Mouse (Mus musculus) bone marrow, adult 2 months (tissue): Measurements from ENCODE around the gene Ppid. TPM values are rescaled to one million over a fixed set of nuclear protein-coding genes. Genes with fewer than 3 reads are reported as not detected.

ENCODE experiments used
- H3K27ac ChIP-seq: fragments of 200-500 bp; 2 replicates; pipeline ENCODE4 v1.5.1; 2012; ENCODE audit warnings: low read depth, mild to moderate bottlenecking, control low read depth, inconsistent platforms, low read length; ENCODE audit not compliant: control insufficient read depth, poor library complexity, insufficient read depth
- H3K4me1 ChIP-seq: fragments of 200-500 bp; 2 replicates; pipeline ENCODE4 v1.6.1; 2011; ENCODE audit warnings: low read length; ENCODE audit not compliant: control insufficient read depth, insufficient read depth
- H3K4me3 ChIP-seq: fragments of 200-500 bp; replicated peaks from 2 replicates; pipeline ENCODE3; 2011; ENCODE audit warnings: mild to moderate bottlenecking, low read depth, low read length, control low read depth; ENCODE audit not compliant: control insufficient read depth
- CTCF ChIP-seq: fragments of 200-500 bp; IDR thresholded peaks from 2 replicates; pipeline ENCODE4 v1.5.1; 2011; ENCODE audit warnings: low read length, control low read depth; ENCODE audit not compliant: control insufficient read depth, insufficient read depth
- POLR2A ChIP-seq: fragments of 200-500 bp; IDR thresholded peaks from 2 replicates; pipeline ENCODE4 v1.6.1; 2011; ENCODE audit warnings: low read depth, mild to moderate bottlenecking, control low read depth, low read length, borderline replicate concordance; ENCODE audit not compliant: control insufficient read depth
- WGBS: fragments of 180-500 bp; shearing (Covaris S2); methylation state at CpG from one replicate; pipeline ENCODE4 v1.1.7; 2018; 5-methylcytosine and 5-hydroxymethylcytosine counted together
- polyA plus RNA-seq: library from polyadenylated mRNA; stranded (reverse); fragments of >200 nt; gene quantifications from 2 replicates; pipeline ENCODE4 v1.2.4, GENCODE M21; 2011; ENCODE audit warnings: low replicate concordance; ENCODE audit not compliant: missing spikeins, insufficient read depth, insufficient read length

The Ppid gene
- polyA plus RNA-seq, 1 experiment, result 65.4 TPM

DNA sequence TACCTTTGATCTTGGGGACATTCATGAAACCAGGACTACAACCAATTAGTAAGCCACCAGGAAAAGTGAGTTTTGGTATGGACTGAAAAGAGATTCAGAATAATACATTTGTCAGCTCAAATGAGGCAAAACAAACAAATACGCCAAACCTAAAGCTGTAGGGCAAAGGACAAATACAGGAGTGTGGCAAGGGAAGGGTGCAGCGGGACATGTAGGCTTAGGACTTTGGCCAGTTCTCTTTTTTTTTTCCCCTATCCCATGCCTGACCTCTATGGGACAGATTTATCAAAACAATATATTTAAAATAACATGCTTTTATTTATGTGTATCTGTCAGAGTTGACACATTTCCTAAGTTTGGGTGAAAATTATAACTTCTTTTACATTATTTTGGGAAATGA, 18.7 kb downstream of the Ppid start:
- no peak for TF ChIP-seq POLR2A
- no peak for TF ChIP-seq CTCF
- H3K27ac ChIP-seq, result no peak overlapping the region
- 94% methylated on average over 2 of the region's 2 CpGs for WGBS
- H3K4me1 ChIP-seq, result no peaks in the 10 kb centered on the region
- H3K4me3 ChIP-seq, result no peak overlapping the region

DNA sequence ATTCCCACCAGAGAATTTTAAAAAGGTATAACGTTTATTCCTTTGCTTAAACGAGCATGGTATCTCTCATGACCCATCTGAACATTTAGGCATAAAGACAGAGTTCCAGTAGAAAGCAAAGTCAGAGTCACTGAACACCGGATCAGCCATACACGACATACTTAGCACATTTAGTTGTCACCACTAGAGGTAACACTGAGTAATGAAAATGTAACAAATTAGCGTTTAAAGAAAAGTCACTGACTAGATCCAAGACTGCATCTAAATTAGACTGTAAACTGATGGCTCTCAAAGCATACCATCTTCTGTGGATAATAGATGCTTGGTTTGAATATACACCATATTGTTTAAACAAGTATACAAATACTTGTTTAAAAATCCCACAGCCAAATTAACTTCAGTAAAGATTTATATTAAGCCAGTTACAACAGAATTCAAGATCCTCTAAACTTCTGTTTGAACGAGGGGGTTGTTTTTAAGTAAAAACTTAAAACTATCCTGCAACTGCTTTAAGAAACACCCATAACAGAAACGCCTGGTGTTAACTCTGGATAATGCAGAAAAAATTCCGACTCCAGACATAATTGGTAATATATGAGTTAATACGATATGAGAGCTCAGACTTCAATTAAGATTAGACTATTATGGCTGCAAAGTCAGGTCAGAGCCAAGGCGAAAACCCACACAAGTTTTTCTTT, 36.5 kb downstream of the Ppid start:
- no peak overlapping the region for H3K27ac ChIP-seq
- no peaks in the 10 kb centered on the region for H3K4me1 ChIP-seq
- WGBS, result 5% methylated on average over 10 of the region's 10 CpGs
- H3K4me3 ChIP-seq, result peak overlapping the region; percentile 75
- TF ChIP-seq POLR2A (no peak), CTCF (no peak)

DNA sequence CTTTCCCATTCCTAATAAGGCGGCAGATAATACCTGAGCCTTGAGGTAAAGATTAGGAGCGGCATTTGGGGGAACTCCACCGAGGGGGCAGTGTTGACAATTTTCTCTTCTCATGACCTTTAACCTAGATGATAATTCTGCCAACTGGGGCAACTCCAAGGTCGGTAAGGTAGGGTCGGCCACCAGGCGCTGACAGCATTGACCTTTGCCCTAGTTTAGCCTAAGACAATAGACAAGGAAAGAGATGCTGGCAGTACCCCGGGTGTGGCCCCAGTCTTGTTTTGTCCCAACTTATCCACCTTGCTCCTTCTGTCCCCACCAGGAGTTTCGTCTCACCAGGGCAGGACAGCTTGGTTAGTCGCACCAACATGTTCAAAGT, 37.0 kb downstream of the Ppid start:
- H3K27ac ChIP-seq, result peak overlapping the region; percentile 53
- TF ChIP-seq CTCF (no peak), POLR2A (no peak)
- H3K4me1 ChIP-seq, result no peaks in the 10 kb centered on the region
- peak overlapping the region; percentile 75 for H3K4me3 ChIP-seq
- under 1% methylated on average over 9 of the region's 9 CpGs for WGBS

DNA sequence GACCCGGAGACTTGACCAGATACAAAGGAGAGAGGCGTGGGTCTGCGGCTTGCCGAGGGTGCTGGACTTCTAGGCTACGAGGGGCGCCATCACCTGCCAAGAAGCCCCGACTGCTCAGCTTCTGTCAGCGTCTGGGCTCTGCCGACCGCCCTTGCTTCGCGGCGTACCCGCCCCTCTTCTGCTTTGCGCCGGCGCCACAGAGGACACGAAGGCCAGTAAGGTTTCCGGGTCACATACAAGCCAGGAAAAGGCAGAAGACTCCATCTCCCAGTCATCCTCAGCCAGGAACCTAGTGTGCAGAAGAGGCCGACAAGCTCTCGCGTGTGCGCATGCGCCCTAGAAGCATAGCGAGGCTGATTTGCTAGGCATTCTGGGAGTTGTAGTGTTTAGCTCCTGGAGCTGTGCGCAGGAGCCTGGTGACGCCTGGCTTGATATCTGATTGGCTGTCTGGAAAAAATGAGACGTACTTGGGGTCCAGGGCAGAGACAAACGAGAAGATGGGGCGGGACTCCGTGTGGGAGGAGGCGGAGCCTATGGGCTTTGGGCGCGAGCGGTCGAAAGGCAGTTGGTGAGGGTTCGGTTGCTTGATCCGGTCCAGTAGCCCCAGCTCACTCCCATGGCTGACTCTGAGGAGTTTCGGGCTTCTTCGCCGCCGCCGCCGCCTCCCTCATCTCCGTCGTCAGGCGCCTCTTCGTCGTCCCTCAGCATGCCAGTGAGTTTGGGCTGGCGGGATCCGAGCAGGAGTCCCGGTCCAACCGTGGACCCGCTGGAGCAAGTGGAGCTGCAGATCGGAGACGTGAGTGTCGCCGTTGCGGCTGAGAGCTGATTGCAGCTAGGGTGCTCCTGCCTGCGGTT, 37.6 kb downstream of the Ppid start, which contains the start of gene 4930579G24Rik:
4930579G24Rik (plus strand) TSS at position 519 of the 855 bp plus-strand sequence.
- TF ChIP-seq CTCF (no peak), POLR2A (peak; percentile 87)

DNA sequence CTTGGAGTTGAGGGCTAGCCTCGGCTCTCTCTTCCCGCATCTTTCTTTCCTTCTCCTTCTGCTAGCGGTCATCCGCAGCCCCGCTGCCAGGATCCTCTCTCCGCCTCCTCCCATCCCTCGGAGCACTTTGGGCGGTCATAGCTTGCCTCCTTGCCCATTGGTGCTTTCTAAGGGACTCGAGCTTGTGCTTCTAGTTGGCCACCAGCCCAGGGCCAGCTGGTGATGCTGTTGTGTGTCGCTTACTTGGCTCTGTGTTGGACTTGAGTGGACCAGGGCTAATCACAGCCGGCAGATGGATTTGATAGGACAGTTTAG, 38.2 kb downstream of the Ppid start, which contains the start of gene Etfdh:
Etfdh (minus strand) TSS at position 85 of the 315 bp plus-strand sequence.
- no peaks in the 10 kb centered on the region for H3K4me1 ChIP-seq
- peak within 1 kb of the TSS; percentile 60 for H3K27ac ChIP-seq
- TF ChIP-seq CTCF, result no peak
- under 1% methylated on average over 11 of the region's 11 CpGs for whole genome bisulfite sequencing
- H3K4me3 ChIP-seq, result peak within 1 kb of the TSS; percentile 89

More for the DNA sequence above, 37.6 kb downstream of the Ppid start, which contains the start of gene 4930579G24Rik:
- H3K4me1 ChIP-seq, result no peaks in the 10 kb centered on the region
- peak within 1 kb of the TSS; percentile 89 for H3K4me3 ChIP-seq
- WGBS, result under 1% methylated on average over 60 of the region's 60 CpGs
- H3K27ac ChIP-seq, result peak within 1 kb of the TSS; percentile 60

DNA sequence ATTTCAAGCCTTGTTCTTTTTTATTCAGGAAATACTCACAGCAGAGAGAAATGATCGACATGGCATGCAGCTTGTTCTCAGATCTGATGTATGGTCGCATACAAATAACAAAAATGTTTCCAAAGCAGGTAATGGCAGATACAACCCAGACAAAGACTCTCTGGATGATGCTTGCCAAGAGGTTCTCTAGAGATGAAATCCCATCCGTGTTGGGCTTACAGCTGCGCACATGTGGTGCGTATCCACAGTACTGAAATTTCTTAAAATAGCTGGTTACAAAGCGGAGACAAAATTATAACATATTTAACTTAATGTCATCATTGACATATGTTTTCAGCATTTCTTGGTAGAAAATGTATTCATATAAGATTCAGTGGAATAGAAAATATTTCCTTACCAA, 61.0 kb downstream of the Ppid start:
- WGBS, result 81% methylated on average over 6 of the region's 6 CpGs
- Histone ChIP-seq H3K4me3 (no peak overlapping the region), H3K4me1 (no peaks in the 10 kb centered on the region), H3K27ac (no peak overlapping the region)
- no peak for TF ChIP-seq CTCF
- TF ChIP-seq POLR2A, result no peak

Other genes with a start within 250 kb of the Ppid start
- 8.4 and 10.8 TPM in 2 replicates for gene Fnip2, start 23.5 kb upstream of the Ppid start, polyA plus RNA-seq
- gene 4930579G24Rik, start 37.7 kb downstream of the Ppid start, polyA plus RNA-seq, result 6.2 and 6.4 TPM in 2 replicates
- 10.6 and 12.2 TPM in 2 replicates for gene Etfdh, start 38.2 kb downstream of the Ppid start, polyA plus RNA-seq
- gene Rxfp1, start 146.5 kb downstream of the Ppid start, polyA plus RNA-seq, result not detected in 2 replicates